Mouse (Mus musculus) testis, adult 2 months (tissue): ENCODE data around the gene Mier2. TPM values are rescaled to one million over a fixed set of nuclear protein-coding genes. Genes with fewer than 3 reads are reported as not detected.

Experiments
- H3K27ac ChIP-seq: fragments of 200-500 bp; 2 replicates; pipeline ENCODE4 v1.5.1; 2012; ENCODE audit warnings: low read depth, low read length; ENCODE audit not compliant: control insufficient read depth, insufficient read depth
- H3K27me3 ChIP-seq: fragments of 200-500 bp; 2 replicates; pipeline ENCODE4 v1.6.1; 2012; ENCODE audit warnings: mild to moderate bottlenecking, low read length, moderate library complexity; ENCODE audit not compliant: control insufficient read depth, insufficient read depth
- H3K36me3 ChIP-seq: fragments of 200-500 bp; 2 replicates; pipeline ENCODE4 v1.6.1; 2012; ENCODE audit warnings: mild to moderate bottlenecking, low read length; ENCODE audit not compliant: control insufficient read depth, insufficient read depth
- H3K4me1 ChIP-seq: fragments of 200-500 bp; 2 replicates; pipeline ENCODE4 v1.6.1; 2012; ENCODE audit warnings: low read length; ENCODE audit not compliant: control insufficient read depth, insufficient read depth
- H3K4me3 ChIP-seq: fragments of 200-500 bp; 2 replicates; pipeline ENCODE4 v1.5.1; 2012; ENCODE audit warnings: low read depth, mild to moderate bottlenecking, low read length, moderate library complexity, mixed read lengths; ENCODE audit not compliant: control insufficient read depth
- CTCF ChIP-seq: fragments of 200-500 bp; IDR thresholded peaks from 2 replicates; pipeline ENCODE4 v1.5.1; 2012; ENCODE audit warnings: low read depth, mild to moderate bottlenecking, inconsistent platforms, low read length, moderate library complexity; ENCODE audit not compliant: control insufficient read depth, insufficient read depth, insufficient replicate concordance
- POLR2A ChIP-seq: fragments of 200-500 bp; IDR thresholded peaks from 2 replicates; pipeline ENCODE4 v1.6.1; 2012; ENCODE audit warnings: low read depth, mild to moderate bottlenecking, inconsistent platforms, low read length, moderate library complexity; ENCODE audit not compliant: control insufficient read depth
- polyA plus RNA-seq: library from polyadenylated mRNA; depleted of rRNA; stranded (reverse); fragments of >200 nt; gene quantifications from 2 replicates; pipeline ENCODE4 v1.2.3, GENCODE M21; 2012

Gene Mier2
- polyA plus RNA-seq, 1 experiment = 28.0 TPM

- no peak overlapping the region for H3K27ac ChIP-seq
- no peaks in the 10 kb centered on the region; the same call in 1 of the 2 replicates for H3K4me1 ChIP-seq
- peak overlapping the region; percentile 36 for H3K4me3 ChIP-seq
- H3K36me3 ChIP-seq = no peaks in the 10 kb centered on the region
- no peak for TF ChIP-seq POLR2A
- no peak for TF ChIP-seq CTCF
- no peaks in the 10 kb centered on the region for H3K27me3 ChIP-seq
Measured at GRCm38 (mm10) chr10:79581501-79581900, 26.5 kb upstream of the Mier2 start.

DNA sequence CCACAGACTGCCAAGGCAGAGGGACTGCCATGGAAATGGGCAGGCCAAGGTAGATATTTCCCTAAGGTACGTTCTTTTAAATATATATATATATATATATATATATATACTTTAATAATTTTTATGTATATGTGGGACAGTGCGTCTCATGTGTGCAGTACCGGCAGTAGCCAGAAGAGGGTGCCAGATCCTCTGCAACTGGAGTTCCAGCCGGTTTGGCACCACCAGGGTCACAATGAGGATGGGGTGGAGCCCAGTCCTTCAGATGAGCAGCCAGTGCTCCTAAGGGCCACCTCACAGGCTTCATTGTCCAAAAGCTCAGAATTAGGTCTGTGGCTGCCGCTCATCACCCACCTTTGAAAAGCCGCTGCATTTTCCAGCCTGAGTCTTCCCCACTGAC is 25.8 kb upstream of the Mier2 start:
- peak; percentile 43; the same call in 1 of the 2 replicates for TF ChIP-seq POLR2A
- TF ChIP-seq CTCF = peak; percentile 84; the same call in 1 of the 2 replicates
- H3K27ac ChIP-seq = no peak overlapping the region
- no peaks in the 10 kb centered on the region for H3K27me3 ChIP-seq
- H3K4me3 ChIP-seq = peak overlapping the region; percentile 36
- no peaks in the 10 kb centered on the region; the same call in 1 of the 2 replicates for H3K4me1 ChIP-seq
- no peaks in the 10 kb centered on the region for H3K36me3 ChIP-seq

DNA sequence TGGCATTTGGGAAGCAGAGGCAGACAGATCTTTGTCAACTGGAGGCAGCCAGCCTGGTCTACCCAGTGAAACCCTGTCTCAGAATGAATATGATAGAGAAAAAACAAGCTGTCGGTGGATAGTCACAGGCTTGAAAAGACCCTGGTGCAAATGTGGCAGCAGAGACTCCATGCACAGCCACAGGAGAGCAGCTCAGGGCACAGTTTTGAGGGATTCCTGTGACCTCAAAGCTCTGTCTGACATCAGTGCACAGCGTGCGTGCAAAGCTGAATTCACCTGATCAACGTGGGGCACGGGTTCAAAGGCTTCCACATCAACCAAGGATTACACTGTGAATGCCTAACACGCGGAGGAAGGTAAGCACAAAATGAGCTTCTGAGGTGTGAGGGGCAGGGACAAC is 25.4 kb upstream of the Mier2 start:
- TF ChIP-seq CTCF = no peak
- TF ChIP-seq POLR2A = no peak
- no peak overlapping the region for H3K27ac ChIP-seq
- no peaks in the 10 kb centered on the region; the same call in 1 of the 2 replicates for H3K4me1 ChIP-seq
- no peaks in the 10 kb centered on the region for H3K27me3 ChIP-seq
- H3K36me3 ChIP-seq = no peaks in the 10 kb centered on the region
- H3K4me3 ChIP-seq = no peak overlapping the region

DNA sequence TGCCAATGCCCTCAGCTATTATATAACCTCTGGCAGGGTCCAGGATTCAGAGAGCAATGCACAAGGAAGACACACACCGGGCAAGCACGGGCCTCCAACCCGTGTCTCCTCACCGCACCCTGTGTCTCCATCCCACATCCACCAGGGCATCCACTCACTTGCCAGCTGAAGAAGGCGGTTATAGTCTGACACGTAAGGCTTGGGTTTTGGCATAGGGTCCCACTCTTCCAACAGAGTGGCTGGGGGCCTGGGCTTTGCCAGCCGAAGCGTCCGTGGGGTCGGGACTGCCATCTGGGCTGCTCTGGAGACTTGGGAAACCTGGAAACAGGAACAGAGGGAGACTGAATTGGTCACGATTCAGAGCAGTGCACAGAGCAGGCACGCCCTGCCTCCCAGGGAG is 24.8 kb upstream of the Mier2 start:
- Histone ChIP-seq H3K4me3 (no peak overlapping the region), H3K36me3 (no peaks in the 10 kb centered on the region), H3K27me3 (no peaks in the 10 kb centered on the region), H3K4me1 (no peaks in the 10 kb centered on the region; the same call in 1 of the 2 replicates), H3K27ac (no peak overlapping the region)
- TF ChIP-seq CTCF (no peak), POLR2A (no peak)

- H3K4me1 ChIP-seq = no peaks in the 10 kb centered on the region; the same call in 1 of the 2 replicates
- H3K27me3 ChIP-seq = no peaks in the 10 kb centered on the region
- no peak overlapping the region for H3K27ac ChIP-seq
- no peak overlapping the region for H3K4me3 ChIP-seq
- H3K36me3 ChIP-seq = no peaks in the 10 kb centered on the region
- no peak for TF ChIP-seq POLR2A
- TF ChIP-seq CTCF = no peak
Measured at GRCm38 (mm10) chr10:79578891-79579290, 23.9 kb upstream of the Mier2 start.

DNA sequence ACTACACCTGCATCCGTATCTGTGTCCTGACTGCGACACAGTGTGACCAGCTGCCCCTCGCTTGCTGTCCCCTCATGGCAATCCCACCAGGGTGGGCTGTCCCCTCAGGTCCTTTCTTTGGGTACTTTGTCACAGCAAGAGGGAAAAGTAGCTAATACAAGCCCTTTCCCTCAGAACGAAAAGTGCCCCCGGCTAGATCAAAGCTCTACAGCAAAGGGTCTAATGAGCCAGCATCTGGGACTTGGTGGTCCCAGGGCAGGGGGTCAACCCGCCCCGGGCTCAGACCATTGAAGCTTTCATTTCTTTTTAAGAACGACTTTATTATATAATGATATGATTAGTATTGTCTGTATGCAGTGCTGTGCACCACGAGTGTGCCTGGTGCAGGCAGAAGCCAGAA is 23.3 kb upstream of the Mier2 start:
- no peaks in the 10 kb centered on the region for H3K36me3 ChIP-seq
- no peaks in the 10 kb centered on the region; the same call in 1 of the 2 replicates for H3K4me1 ChIP-seq
- H3K4me3 ChIP-seq = no peak overlapping the region
- H3K27me3 ChIP-seq = no peaks in the 10 kb centered on the region
- TF ChIP-seq CTCF (no peak), POLR2A (no peak)
- H3K27ac ChIP-seq = no peak overlapping the region

GRCm38 (mm10) chr10:79577376-79577775 is 22.4 kb upstream of the Mier2 start:
- Histone ChIP-seq H3K36me3 (no peaks in the 10 kb centered on the region), H3K4me3 (no peak overlapping the region), H3K27me3 (no peaks in the 10 kb centered on the region), H3K4me1 (no peaks in the 10 kb centered on the region; the same call in 1 of the 2 replicates), H3K27ac (no peak overlapping the region)
- no peak for TF ChIP-seq POLR2A
- no peak for TF ChIP-seq CTCF

GRCm38 (mm10) chr10:79575754-79576153 is 20.8 kb upstream of the Mier2 start:
- TF ChIP-seq POLR2A = no peak
- TF ChIP-seq CTCF = no peak
- no peak overlapping the region for H3K27ac ChIP-seq
- no peak overlapping the region for H3K4me3 ChIP-seq
- H3K4me1 ChIP-seq = no peaks in the 10 kb centered on the region
- H3K27me3 ChIP-seq = no peaks in the 10 kb centered on the region
- H3K36me3 ChIP-seq = no peaks in the 10 kb centered on the region
